Mouse (Mus musculus): ENCODE measurements around the gene Tap1.
"Not testable (repeated sequence)": the region's sequence is repeated elsewhere in the genome, so short reads cannot be mapped to it uniquely, and the experiment has no call there.

Tap1 gene

GRCm38 (mm10) chr17:34187261-34187916 is at the start of gene Tap1, which contains the start of gene Psmb9:
Gene Tap1 (plus strand): TSS chr17:34187553.
Gene Psmb9 (minus strand): TSS chr17:34187764.
- peak; percentile 100 for DNase-seq

DNA sequence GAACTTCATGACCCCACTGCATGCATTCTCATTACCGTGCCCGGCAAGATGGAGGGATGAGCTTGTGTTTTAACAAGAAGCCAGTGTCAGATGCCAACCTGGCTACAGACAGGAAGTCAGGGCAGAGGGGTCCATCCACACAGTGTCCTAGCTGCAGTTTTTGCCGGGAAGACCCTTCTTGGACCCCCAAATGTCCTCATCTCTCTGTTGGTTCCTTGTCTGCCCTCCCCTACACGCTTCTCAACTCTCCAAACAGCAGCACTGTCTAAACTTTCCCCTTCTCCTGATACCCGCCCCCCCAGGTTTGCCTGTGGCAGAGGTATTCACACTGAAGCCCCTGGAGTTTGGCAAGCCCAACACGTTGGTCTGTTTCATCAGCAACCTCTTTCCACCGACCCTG is 49.8 kb upstream of the Tap1 start:
- DNase-seq: no peak

GRCm38 (mm10) chr17:34138655-34139054 is 48.7 kb upstream of the Tap1 start:
- no peak for DNase-seq

- DNase-seq: peak; percentile 58
Observed at GRCm38 (mm10) chr17:34139416-34139815, 47.9 kb upstream of the Tap1 start.

GRCm38 (mm10) chr17:34140240-34140639 is 47.1 kb upstream of the Tap1 start:
- no peak for DNase-seq

- DNase-seq: no peak
Observed at GRCm38 (mm10) chr17:34141448-34141847, 45.9 kb upstream of the Tap1 start.

- DNase-seq: no peak
Observed at GRCm38 (mm10) chr17:34142456-34143010, 44.8 kb upstream of the Tap1 start.

GRCm38 (mm10) chr17:34143033-34143432 is 44.3 kb upstream of the Tap1 start, which contains the start of gene H2-DMb2:
Gene H2-DMb2 (plus strand): TSS chr17:34143307.
- DNase-seq: no peak

DNA sequence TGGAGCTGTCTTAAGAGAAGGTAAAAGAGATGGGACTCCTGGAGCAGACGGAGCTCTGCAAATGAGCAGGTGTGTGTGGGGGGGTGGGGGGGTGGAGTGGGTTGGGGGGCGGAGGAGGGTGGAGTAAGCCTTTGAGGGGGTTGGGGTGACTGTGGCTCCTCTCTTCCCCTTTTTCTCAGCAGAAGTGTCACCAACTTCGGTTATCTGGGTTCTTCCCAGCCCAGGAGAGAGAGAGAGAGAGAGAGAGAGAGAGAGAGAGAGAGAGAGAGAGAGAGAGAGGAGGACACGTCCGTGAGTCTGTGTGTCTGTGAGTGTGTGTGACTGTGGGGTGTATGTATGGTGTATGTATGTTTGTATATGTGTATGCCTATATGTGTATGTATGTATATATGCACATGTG is 43.9 kb upstream of the Tap1 start:
- no peak for DNase-seq

DNA sequence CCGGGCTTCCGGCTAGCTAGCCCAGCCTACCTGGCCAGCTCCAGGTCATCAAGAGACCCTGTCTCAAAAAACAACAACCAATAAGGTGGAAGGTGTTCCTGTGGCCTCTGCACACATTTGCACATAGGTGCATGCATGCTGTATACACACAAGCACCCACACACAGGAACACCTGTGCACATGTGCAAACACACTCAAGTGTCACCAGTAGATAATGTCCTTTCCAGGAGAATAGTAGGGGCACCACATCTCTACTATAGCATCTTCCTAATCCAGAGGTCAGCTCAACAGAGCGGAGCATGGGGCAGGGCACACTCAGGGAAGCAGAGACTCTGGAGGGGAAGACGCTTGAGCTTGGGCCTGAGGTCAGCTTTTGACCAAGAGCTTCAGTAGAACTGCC is 43.1 kb upstream of the Tap1 start:
- DNase-seq: not testable (repeated sequence)

DNA sequence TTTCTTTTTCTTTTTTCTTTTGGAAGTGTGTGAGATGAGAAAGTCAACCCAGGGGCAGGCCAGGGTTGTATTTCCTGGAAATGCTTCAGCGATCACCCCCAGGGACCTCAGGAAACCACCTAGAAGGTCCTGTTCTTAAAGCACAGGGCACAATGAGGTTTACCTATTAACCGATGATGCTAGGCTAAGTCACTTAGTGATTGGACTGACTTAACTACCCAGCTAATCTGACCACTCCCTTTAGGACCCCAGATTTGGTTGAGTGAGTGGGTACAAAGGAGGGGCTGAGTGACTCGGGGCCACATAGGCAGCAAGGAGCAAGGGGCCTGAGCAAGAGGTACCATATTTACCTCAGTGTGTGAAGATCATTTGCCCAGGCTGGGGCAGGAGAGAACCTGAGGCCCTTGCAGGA is 42.4 kb upstream of the Tap1 start:
- DNase-seq: no peak

GRCm38 (mm10) chr17:34152923-34153322 is 34.4 kb upstream of the Tap1 start, which contains the start of gene H2-DMb1:
Gene H2-DMb1 (plus strand): TSS chr17:34153072.
- DNase-seq: peak; percentile 56

DNA sequence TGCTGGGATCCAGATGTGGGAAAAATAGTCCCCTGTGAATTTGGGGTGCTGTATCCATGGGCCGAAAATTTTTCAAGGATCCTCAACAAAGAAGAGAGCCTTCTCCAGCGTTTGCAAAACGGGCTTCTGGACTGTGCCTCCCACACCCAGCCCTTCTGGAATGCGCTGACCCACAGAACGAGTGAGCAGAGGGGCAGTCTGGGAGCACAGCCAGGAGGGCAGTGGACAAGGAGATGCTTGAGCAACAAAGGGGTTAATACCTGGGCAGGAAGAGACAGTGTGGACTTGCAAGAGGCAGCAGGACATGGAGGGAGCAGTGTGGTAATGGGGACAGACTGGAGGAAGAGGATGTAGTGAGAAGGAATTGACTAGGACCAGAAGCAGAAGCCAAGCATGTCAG is 31.8 kb upstream of the Tap1 start:
- DNase-seq: no peak

GRCm38 (mm10) chr17:34164202-34164895 is 23.0 kb upstream of the Tap1 start:
- no peak for DNase-seq

GRCm38 (mm10) chr17:34165033-34165730 is 22.2 kb upstream of the Tap1 start:
- no peak for DNase-seq

DNA sequence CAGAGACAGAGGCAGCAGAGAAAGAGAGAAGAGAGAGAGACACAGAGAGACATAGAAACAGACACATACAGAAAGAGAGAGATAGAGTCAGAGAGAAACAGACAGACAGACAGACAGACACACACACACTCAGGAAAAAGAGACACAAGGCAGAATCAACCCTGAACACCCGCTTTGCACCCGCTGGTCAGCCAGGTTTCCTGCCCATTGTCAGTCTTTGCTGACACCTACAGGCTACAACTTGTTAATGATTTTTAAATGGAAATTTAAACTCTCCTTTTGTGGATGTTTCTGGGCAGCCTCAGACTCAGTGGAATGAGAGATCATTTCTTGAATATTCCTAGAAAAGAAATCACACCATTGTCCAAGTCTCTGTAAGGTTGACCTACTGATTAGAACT is 18.1 kb upstream of the Tap1 start:
- peak; percentile 26 for DNase-seq

GRCm38 (mm10) chr17:34170487-34170876 is 16.9 kb upstream of the Tap1 start:
- DNase-seq: no peak

- DNase-seq: peak; percentile 86
Observed at GRCm38 (mm10) chr17:34170877-34171498, 16.4 kb upstream of the Tap1 start.

DNA sequence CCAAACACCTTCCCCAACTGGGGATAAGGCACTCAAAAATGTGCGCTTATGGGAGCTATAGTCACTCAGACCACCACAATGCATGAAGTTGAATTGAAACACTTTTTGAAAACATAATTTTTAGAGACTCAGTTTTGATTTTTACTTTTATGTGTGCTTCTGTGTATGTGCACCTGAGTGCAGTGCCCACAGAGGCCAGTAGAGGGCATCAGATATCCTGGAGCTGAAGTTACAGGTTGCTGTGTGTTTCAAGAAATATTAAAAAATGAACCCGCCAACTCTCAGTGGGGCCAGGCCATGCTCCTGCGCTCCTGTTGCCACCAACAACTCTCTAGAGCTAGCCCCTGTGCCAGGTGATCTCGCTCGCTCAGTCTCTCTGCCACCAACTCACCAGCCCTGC is 14.8 kb upstream of the Tap1 start:
- no peak for DNase-seq

- no peak for DNase-seq
Observed at GRCm38 (mm10) chr17:34174075-34174474, 13.3 kb upstream of the Tap1 start.

- no peak for DNase-seq
Observed at GRCm38 (mm10) chr17:34177179-34177578, 10.2 kb upstream of the Tap1 start.

- no peak for DNase-seq
Observed at GRCm38 (mm10) chr17:34179019-34179418, 8.3 kb upstream of the Tap1 start.
